Mouse (Mus musculus) thymus, adult 2 months (tissue): ENCODE measurements around the gene Smg6. TPM values are rescaled to one million over a fixed set of nuclear protein-coding genes. Genes with fewer than 3 reads are reported as not detected.

Source experiments
- DNase-seq: peaks from one replicate; pipeline ENCODE4 v3.0.0; 2021
- H3K27ac ChIP-seq: fragments of 200-500 bp; 2 replicates; pipeline ENCODE4 v1.5.1; 2012; ENCODE audit warnings: low read length, control low read depth; ENCODE audit not compliant: control insufficient read depth, insufficient read depth
- H3K27me3 ChIP-seq: fragments of 200-500 bp; 2 replicates; pipeline ENCODE4 v1.6.1; 2012; ENCODE audit warnings: mild to moderate bottlenecking, low read length, moderate library complexity, mixed read lengths; ENCODE audit not compliant: control insufficient read depth, insufficient read depth
- H3K36me3 ChIP-seq: fragments of 200-500 bp; 2 replicates; pipeline ENCODE4 v1.6.1; 2012; ENCODE audit warnings: mild to moderate bottlenecking, low read length, moderate library complexity; ENCODE audit not compliant: control insufficient read depth, insufficient read depth
- H3K4me1 ChIP-seq: fragments of 200-500 bp; replicated peaks from 2 replicates; pipeline ENCODE4 v1.6.1; 2012; ENCODE audit warnings: low read length; ENCODE audit not compliant: control insufficient read depth, insufficient read depth
- H3K4me3 ChIP-seq: fragments of 200-500 bp; 2 replicates; pipeline ENCODE4 v1.5.1; 2012; ENCODE audit warnings: mild to moderate bottlenecking, low read length, control low read depth, moderate library complexity; ENCODE audit not compliant: control insufficient read depth, insufficient read depth
- CTCF ChIP-seq: fragments of 200-500 bp; IDR thresholded peaks from 2 replicates; pipeline ENCODE4 v1.5.1; 2012; ENCODE audit warnings: mild to moderate bottlenecking, control low read depth, low read length, moderate library complexity, borderline replicate concordance; ENCODE audit not compliant: control insufficient read depth, poor library complexity, insufficient read depth; ENCODE audit errors: extremely low read depth
- POLR2A ChIP-seq: fragments of 200-500 bp; IDR thresholded peaks from 2 replicates; pipeline ENCODE4 v1.6.1; 2012; ENCODE audit warnings: mild to moderate bottlenecking, low read length, control low read depth, moderate library complexity; ENCODE audit not compliant: control insufficient read depth, poor library complexity, insufficient read depth; ENCODE audit errors: extremely low read depth
- WGBS: fragments of 180-500 bp; shearing (Covaris S2); methylation state at CpG from one replicate; pipeline ENCODE4 v1.1.7; 2018; 5-methylcytosine and 5-hydroxymethylcytosine counted together
- polyA plus RNA-seq: library from polyadenylated mRNA; depleted of rRNA; stranded (reverse); fragments of >200 nt; gene quantifications from 2 replicates; pipeline ENCODE4 v1.2.3, GENCODE M21; 2012

Smg6 gene
- polyA plus RNA-seq, 1 experiment: 69.7 TPM

DNA sequence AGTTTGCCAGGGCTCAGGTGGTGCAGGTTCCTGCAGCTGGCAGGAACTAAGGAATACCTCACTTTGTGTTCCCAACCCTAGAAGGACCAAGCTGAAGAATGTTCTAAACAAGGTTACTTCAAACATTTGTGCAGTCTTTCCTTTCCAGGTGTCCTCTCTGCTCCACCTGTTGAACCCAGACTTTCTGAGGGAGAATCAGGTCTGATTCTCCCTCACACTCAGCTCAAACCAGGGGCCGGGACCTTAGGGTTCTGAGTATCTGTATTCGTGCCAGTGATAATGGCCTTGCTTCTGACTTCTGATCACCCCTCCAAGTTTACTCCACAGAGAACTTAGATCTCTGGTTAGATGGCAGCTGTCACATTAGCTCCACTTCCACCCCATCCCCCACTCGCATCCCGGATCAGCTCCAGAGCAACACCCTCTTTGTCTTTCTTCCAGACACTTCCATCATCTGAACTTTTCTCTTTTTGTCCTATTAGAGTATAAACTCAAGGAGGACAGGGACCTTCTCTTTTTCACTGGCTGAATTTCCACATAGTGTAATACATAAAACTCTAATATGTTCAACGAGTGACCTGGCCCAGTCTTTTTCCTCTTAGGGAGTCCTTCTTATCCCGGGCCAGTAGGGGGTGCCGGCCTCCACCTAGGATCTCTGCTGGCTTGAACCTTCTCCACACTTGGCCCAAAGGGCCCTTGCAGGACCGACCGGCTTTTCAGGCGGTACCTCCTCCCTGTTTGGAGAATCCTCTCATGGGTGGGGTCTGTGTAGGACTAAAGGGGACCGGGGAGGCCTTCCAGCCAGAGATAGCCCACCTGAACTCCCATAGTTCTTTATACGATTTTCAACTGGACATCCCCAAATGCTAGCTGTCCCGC lies 267.0 kb downstream of the Smg6 start:
- WGBS: 31% methylated on average over 13 of the region's 13 CpGs
- H3K36me3 ChIP-seq: no peaks in the 10 kb centered on the region
- H3K4me3 ChIP-seq: no peak overlapping the region
- DNase-seq: peak; percentile 74
- TF ChIP-seq POLR2A (no peak), CTCF (0 out of 2 replicates have a peak, but pooled peaks have one; percentile 64)
- no peaks in the 10 kb centered on the region for H3K27me3 ChIP-seq
- H3K27ac ChIP-seq: no peak overlapping the region
- peaks cover 36% of the 10 kb centered on the region for H3K4me1 ChIP-seq

DNA sequence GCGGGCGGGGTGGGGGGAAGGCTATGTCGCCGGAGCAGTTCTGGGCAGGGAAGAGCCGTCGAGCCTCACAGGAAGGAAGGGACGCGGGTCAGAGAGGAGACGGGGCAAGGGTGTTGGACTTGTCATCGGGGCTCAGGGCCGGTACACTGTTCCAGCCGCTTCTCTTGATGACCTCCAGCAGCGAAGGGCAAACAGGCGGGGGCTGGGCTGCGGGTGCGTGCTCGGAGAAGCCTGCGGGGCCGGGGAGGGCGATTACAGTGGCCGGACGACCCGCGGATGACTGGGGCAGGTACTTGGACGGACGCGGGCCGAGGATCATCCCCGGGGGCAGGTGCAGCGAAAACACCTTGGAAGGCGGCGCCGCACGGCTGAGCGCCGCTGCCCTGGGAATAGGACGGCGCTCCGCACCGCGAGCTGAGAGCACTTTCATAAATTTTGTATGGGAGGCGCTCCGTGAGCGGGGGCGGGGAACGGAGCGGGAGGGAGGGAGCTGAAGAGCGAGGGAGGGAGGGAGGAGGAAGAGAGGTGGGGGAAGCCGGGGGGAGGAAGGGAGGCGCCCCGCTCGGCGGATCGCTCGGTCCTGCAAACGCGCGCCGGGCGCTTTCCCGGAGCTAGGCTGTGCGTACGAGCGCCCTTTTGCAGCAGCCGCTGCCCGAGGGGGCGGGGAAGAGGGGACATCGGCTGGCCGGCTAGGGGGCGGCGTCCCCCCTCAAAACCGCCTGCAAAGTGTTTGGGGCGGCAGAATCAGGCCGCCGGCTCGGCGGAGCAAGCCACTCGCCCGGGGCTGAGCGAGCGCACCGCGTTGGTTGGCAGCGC lies 267.8 kb downstream of the Smg6 start, which contains the start of gene Rtn4rl1:
Gene Rtn4rl1 (plus strand): TSS at position 528 of the 816 bp plus-strand sequence.
- Histone ChIP-seq H3K4me3 (peak within 1 kb of the TSS; percentile 63), H3K36me3 (no peaks in the 10 kb centered on the region), H3K27me3 (no peaks in the 10 kb centered on the region), H3K4me1 (peaks cover 36% of the 10 kb centered on the region), H3K27ac (no peak within 1 kb of the TSS)
- 1% methylated on average over 80 of the region's 84 CpGs for WGBS
- peak; percentile 82 for DNase-seq
- TF ChIP-seq POLR2A (peak; percentile 78; the same call in 1 of the 2 replicates), CTCF (0 out of 2 replicates have a peak, but pooled peaks have one; percentile 8)

DNA sequence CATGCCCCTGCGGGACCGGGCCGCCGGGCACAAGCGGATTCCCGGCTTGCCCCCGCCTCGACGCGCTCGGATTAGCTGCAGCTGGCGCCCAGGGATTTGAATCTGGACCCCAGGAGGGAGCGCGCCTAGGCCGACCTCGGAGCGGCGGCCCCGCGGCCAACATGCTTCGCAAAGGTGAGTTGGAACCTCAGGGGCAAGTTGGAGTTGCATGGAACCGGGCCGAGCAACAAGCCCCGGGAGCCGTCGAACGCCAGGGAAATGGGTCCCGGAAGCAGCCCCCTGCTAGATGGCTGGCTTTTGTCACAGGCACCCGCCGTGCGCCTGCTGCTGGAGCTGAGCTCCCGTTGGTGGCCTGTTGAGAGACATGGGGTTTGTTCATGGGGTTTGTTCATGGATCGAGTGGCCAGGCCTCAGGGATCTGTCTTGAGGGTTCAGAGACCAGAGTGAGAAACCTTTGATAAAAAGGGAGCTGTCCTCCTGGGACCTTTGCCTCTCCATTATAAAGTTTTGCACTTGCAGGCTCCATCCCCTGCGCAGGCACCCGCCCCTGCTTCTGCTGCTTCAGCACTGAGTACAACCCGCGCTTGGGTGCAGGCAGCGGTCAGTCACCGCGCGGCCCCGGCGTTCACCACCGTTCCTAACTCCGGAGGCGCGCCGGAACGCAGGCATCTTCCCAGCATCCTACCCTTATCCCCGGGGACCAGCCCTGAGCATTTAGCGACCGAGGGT lies 268.7 kb downstream of the Smg6 start:
- no peak overlapping the region for H3K27ac ChIP-seq

DNA sequence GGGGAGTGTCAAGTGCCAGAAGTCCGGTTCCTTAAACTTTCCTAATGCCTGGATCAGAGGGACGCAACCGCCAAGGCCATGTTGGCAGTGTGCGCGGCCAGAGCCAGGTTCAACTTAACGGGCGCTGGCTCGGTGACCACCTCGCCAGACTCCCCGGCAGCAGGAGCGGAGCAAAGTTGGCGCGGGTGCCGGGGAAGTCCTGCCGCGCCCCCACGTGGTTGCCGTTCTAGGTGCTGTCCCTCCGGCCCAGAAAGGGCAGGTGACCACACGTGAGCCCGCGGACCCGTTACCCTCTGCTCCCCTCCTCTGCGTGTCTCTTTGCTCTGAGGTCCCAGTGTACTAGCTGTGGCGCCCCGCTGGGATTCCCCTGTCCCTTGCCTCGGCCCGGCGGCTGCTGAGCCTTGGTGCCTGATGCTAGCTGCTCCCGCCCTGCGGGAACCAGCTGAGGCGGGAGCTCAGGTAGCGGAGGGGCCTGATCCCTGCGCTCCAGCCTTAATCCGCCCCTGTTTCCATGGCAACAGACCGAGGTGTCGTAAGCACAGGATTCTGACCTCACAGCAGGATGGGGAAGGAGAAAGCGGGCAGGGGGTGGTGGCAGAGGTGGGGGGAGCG lies 269.3 kb downstream of the Smg6 start:
- peak; percentile 51 for DNase-seq
- no peaks in the 10 kb centered on the region for H3K36me3 ChIP-seq
- H3K27me3 ChIP-seq: no peaks in the 10 kb centered on the region
- peaks cover 29% of the 10 kb centered on the region for H3K4me1 ChIP-seq
- peak overlapping the region; percentile 63 for H3K4me3 ChIP-seq
- WGBS: 2% methylated on average over 39 of the region's 39 CpGs
- TF ChIP-seq POLR2A (no peak), CTCF (peak; percentile 55; the same call in 1 of the 2 replicates)
- H3K27ac ChIP-seq: no peak overlapping the region

More for the DNA sequence above, 268.7 kb downstream of the Smg6 start:
- peak overlapping the region; percentile 63 for H3K4me3 ChIP-seq
- H3K36me3 ChIP-seq: no peaks in the 10 kb centered on the region
- DNase-seq: peak; percentile 54
- 2% methylated on average over 52 of the region's 52 CpGs for WGBS
- H3K4me1 ChIP-seq: peaks cover 35% of the 10 kb centered on the region
- no peaks in the 10 kb centered on the region for H3K27me3 ChIP-seq
- no peak for TF ChIP-seq POLR2A
- no peak for TF ChIP-seq CTCF

DNA sequence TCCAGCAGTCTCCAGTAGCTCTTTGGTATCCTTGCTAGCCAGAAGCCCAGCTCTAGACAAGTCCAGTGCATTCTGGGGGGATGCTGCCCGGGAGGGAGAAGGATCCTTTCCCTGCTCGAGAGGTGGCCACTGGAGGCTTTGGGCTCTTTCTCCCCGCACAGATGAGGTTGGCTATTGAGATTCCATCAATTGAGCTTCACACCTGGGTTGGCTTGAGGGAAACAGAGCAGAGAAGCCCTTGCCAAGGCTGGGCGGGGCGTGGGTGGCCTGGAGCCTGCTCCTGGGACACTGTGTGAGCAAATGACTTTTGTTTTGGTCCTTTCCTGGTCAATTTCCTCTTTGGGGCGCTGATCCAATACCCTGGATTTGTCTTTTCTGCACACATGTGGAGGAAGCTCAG lies 270.5 kb downstream of the Smg6 start:
- Histone ChIP-seq H3K4me3 (no peak overlapping the region), H3K27ac (no peak overlapping the region), H3K36me3 (no peaks in the 10 kb centered on the region), H3K4me1 (peaks cover 24% of the 10 kb centered on the region), H3K27me3 (no peaks in the 10 kb centered on the region)
- WGBS: 76% methylated on average over 6 of the region's 6 CpGs
- DNase-seq: no peak
- TF ChIP-seq POLR2A: no peak
- no peak for TF ChIP-seq CTCF

DNA sequence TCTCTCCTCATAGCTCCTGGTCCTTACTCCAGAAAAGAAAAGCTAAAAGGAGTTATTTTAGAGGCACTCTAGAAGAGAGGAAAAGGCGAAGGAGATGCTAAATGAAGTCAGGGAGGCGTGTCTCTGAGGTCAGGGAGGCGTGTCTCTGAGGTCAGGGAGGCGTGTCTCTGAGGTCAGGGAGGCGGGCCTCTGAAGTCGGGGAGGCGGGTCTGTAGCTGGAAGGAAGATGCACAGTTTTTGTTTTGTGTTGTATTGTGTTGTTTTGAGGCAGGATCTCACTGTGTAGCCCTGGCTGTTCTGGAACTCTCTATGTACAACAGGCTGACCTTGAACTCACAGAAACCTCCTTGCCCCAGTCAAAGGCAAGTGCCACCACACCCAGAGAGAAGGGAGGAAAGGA lies 272.3 kb downstream of the Smg6 start:
- Histone ChIP-seq H3K4me1 (peaks cover 29% of the 10 kb centered on the region), H3K27me3 (no peaks in the 10 kb centered on the region), H3K4me3 (no peak overlapping the region), H3K27ac (no peak overlapping the region), H3K36me3 (no peaks in the 10 kb centered on the region)
- 67% methylated on average over 7 of the region's 7 CpGs for WGBS
- no peak for DNase-seq
- TF ChIP-seq CTCF (no peak), POLR2A (no peak)
